ENCODE assay signal across 8 mouse cellular contexts in the genomic region with DNA sequence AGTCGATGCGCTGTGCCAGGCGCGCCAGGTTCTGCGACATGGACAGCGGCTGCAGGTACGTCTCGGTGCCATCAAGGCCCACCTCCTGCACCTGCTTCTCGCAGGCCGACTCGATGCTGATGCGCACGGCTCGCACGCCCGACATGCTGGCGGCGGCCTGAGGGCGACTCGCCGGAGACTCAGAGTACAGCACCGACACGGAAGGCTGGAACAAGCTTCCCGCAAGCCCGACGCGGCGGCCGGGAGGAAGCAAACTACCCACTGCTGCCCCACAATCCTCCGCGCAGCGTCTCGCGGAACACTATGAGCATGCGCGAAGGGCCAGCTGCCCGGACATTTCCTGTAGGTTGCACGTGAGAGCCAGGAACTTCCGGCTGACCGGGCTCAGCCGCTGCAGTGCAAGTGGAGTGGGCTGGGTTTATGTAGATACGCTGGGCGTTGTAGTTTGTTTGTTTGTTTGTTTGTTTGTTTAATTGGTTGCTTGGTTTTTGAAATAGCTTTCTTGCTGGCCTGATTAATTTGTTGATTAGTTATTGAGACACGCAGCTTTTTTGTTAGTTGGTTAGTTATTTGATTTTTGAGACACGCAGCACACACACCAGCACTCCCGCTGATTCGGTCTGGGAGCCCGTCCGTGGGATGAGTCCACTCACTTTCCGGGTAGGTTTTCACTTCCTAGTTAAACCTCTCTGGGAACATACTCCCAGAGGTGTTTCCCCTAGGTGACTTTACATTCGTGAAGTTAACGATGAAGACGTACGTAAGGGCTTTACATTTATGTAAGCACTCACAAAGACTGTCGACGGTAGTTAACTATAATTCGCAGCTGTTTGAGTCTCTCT. TPM values are rescaled to one million over a fixed set of nuclear protein-coding genes. Genes with fewer than 3 reads are reported as not detected.
DNase-seq lines count a peak whose midpoint lies in the region; ATAC-seq lines count a peak whose summit lies in the region.

A gene (minus strand): TSS at position 283 of the 842 bp plus-strand sequence.

- H3K27me3 ChIP-seq in hindbrain, embryonic 16.5 days (replicated peaks; ENCODE audit: control insufficient read depth, insufficient read depth, low read length) = no peaks in the 10 kb centered on the region

- peaks cover 23% of the 10 kb centered on the region for H3K4me1 ChIP-seq in hindbrain, embryonic 16.5 days (ENCODE audit: control insufficient read depth, insufficient read depth, low read depth, low read length)

- H3K9ac ChIP-seq in hindbrain, embryonic 16.5 days (ENCODE audit: low read depth, low read length) = peak within 1 kb of the TSS; percentile 89

- H3K79me2 ChIP-seq in macrophage (ENCODE audit: inconsistent target) = peaks cover 39% of the 10 kb centered on the region

- ATAC-seq in hindbrain, embryonic 16.5 days = peak; percentile 99

- H3K27ac ChIP-seq in hindbrain, embryonic 16.5 days (ENCODE audit: low read depth, low read length) = peak within 1 kb of the TSS; percentile 85
- peak within 1 kb of the TSS; percentile 60 for H3K27ac ChIP-seq in macrophage

- H3K36me3 ChIP-seq in hindbrain, embryonic 16.5 days (ENCODE audit: control insufficient read depth, insufficient read depth, low read length) = peaks cover 11% of the 10 kb centered on the region
- peaks cover 21% of the 10 kb centered on the region; the same call in 1 of the 2 replicates for H3K36me3 ChIP-seq in macrophage (ENCODE audit: inconsistent target)

- peak within 1 kb of the TSS; percentile 67 for H3K4me2 ChIP-seq in hindbrain, embryonic 16.5 days (ENCODE audit: low read length)

- H3K9me3 ChIP-seq in hindbrain, embryonic 16.5 days (ENCODE audit: control insufficient read depth, low read length) = no peaks in the 10 kb centered on the region

- 1% methylated on average over 57 of the region's 57 CpGs for WGBS in hindbrain, embryonic 16.5 days
- WGBS in macrophage (ENCODE audit: missing documents) = 1% methylated on average over 54 of the region's 57 CpGs

- H3K4me3 ChIP-seq in hindbrain, embryonic 16.5 days (ENCODE audit: low read length) = peak within 1 kb of the TSS; percentile 73
- peak within 1 kb of the TSS; percentile 69 for H3K4me3 ChIP-seq in macrophage (ENCODE audit: inconsistent target)

- DNase-seq in WW6 (ENCODE audit: low read depth, low spot score) = peak; percentile 89
- peak; percentile 82 to 91 for DNase-seq in cerebellum, postnatal 4 days (ENCODE audit: low spot score in 2 of 2)
- peak; percentile 93 for DNase-seq in gastrocnemius, adult 18-20 months (ENCODE audit: low spot score)
- DNase-seq in left cerebral cortex, adult 18-20 months (ENCODE audit: low spot score in 2 of 2) = peak; percentile 95
- DNase-seq in right cerebral cortex, adult 18-20 months = peak; percentile 96
- DNase-seq in urinary bladder, postnatal 10 days (ENCODE audit: low spot score) = peak; percentile 72

RNA-seq across cellular contexts. Expression of the gene that starts here (rescaled TPM):
- 10 to 100 TPM in 1 of 2 experiments, 1 to 10 TPM in 1; 8.4 to 12.5 TPM for total RNA-seq in gastrocnemius, adult 18-20 months (2021)
- 25.8 and 31.9 TPM in 2 replicates for polyA plus RNA-seq in hindbrain, embryonic 16.5 days (2015; fragmentation: Nextera tagmentation; extraction: Ambion mirVana)
- 10 to 100 TPM; 33.0 to 35.4 TPM for total RNA-seq in left cerebral cortex, adult 18-20 months (2021)
- total RNA-seq in macrophage (2018; cell fraction: chromatin; rRNA removed) = 10 to 100 TPM in 25 of 26 experiments, 1 to 10 TPM in 1; 7.0 to 44.4 (median 27.0) TPM
- total RNA-seq in macrophage (2018; cell fraction: cytosol; rRNA removed) = 10 to 100 TPM in 24 of 26 experiments, 1 to 10 TPM in 2; 9.3 to 25.8 (median 16.5) TPM
- 10 to 100 TPM; 10.5 to 39.8 (median 23.1) TPM for total RNA-seq in macrophage (2018; cell fraction: nucleus; rRNA removed)
- 19.5 to 27.1 TPM (median 22.9 TPM) in 3 replicates for polyA plus RNA-seq in macrophage (2018)

Comparison
In these comparisons a context has a peak if more than half of its experiments do, and no peak if none do; other contexts are left out.
1. Peak in every context shown above with its lines: DNase-seq, ATAC-seq, H3K4me3 ChIP-seq and H3K27ac ChIP-seq.